Mouse (Mus musculus) c-Kit-negative CD71-positive TER-119-positive erythroid progenitor cells, embryonic 14.5 days (primary cell): ENCODE measurements around the gene Stk11ip.

Experiments used
- DNase-seq: peaks from one replicate; pipeline ENCODE4 v3.0.0-alpha.2; 2013; ENCODE audit warnings: low read depth, low spot score

The Stk11ip gene

DNA sequence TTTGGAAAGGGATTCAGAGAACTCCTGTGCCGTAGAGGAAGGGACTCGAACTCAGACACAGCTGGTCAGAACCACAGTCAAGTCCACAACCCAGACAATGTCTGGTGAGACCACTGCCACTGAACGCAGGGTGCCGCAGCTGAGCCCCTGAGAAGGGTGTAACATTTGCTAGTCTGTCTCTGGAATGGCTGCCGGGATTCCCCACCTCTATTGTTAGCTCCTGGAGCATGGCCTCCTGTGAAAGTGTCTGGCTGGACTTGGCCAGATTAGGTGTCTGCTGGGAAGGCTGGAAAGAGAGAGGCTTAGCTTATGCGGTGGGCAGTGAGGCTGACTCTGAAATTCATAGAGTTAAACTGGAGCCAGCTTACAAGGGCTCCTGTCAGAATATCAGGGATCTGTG lies 49.1 kb downstream of the Stk11ip start:
- no peak for DNase-seq

DNA sequence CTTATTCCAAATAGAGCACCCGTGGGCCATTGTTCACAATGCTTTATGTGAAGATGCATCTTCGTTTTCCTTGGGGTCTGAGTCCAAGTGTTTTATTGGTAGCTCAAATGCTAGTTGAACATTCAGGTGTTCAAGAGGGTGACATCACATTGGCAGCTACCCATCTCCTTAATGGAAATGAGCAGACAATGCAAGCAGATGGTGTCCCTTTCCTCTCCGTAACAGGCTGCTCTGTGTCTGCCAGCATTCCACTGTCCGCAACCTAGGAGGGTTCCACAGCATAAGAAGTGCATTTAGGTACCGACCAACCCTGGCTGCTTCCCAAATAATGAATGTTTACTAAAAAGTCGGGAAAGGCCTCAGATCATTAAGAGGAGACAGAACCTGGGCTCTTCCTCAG lies 51.4 kb downstream of the Stk11ip start:
- DNase-seq = no peak

DNA sequence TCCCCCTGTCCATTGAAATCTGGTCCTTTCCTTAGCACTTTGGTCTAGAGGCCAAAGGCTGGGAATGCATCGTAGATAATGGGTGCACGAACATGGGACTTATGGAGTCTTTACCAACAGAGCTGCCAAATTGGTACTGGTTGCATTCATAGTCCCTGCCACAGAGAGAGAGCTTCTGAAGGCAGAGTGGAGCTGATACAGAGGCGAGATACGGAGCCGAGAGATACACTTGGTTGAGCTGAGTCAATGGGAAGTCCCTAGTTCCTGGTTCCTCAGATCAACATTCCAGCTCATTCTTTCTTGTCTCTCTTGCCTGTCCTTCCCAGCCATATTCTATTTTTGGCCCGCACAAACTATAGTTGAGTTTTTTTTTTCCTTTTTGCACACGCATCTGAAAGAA lies 52.4 kb downstream of the Stk11ip start:
- no peak for DNase-seq

DNA sequence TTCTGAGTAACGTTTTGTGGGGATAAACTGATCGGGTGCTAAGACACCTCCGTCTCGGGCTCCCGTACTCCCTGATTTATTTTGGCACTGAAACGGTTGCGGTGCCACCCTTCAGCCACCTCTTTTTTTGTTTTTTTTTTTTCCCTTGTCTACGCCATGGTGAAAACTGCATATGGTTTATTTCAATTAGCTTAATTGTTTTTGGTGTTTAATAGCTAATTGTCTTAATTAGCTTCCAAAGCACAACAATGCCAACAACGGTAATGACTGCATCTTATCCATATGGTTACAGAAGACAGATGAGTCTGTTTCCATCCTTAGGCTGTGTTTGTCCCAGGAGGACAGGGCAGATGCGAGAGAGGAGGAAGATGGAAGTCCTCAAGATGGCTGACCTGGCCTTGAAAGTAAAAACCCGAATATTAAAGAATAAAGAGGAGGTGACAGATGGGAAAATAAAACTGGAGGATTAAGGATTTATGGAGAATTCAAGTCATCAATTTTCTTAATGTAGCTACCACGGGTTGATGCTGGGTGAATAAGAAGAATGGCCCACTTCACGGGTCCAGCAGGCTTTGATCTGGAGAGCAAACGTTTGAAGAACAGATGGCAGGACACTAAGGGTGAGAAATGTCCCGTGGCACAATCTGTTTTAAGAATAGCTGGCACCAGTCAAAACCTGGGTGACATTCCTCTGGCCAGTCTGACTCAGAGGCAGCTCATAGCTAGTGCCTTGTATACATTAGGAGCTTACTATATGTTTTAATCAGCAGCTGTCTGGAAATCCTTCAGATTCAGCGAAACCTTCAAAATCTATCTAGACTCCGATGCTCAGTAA lies 53.4 kb downstream of the Stk11ip start:
- DNase-seq = no peak

DNA sequence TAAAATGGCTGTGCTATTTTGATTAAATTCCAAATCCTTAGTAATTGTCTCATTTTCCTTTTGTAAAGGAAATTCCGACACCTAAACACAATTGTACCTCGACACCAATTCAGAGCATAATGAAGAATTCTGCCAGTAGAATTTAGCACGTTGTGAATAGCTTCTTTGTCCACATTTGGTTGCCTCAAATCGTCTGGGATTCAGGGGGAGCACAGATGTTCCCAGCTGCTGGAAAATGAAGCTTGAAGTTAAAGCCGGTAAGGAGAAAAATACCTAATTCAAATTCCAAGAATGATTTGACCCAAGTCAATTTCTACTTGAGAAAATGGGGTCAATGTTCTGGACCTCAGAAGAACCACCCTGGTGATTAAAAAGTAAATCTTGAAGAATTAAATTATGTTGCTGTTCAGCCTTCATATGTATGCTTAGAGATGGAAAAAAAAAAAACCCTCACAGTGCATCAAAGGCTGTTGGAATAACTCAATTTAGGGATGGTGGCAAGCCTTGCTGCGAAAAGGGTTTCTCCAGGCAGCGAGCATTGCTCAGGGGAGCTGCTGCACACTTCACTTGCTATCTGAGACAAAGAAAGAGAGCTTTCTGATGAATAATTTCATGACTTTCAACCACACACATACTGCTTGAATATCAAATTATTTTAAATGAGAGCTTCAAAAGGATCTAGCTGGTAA lies 60.8 kb downstream of the Stk11ip start:
- DNase-seq = no peak

DNA sequence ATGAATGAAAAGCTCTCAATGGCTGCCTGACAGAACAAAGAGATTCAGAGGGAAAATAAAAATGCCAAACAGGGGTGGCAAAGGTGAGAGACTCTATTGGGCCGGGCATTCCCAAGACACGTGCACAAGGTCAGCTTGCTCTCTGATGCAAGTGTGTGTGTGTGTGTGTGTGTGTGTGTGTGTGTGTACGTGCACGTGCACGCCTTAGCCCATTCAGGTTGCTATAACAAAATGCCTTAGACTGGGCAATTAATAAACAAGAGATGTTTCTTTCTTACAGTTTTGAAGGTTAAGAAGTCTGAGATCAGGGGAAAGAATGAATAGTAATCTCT lies 61.3 kb downstream of the Stk11ip start:
- no peak for DNase-seq

- no peak for DNase-seq
Measured at GRCm38 (mm10) chr1:75583034-75583433, 61.7 kb downstream of the Stk11ip start.

- no peak for DNase-seq
Measured at GRCm38 (mm10) chr1:75586791-75587190, 65.5 kb downstream of the Stk11ip start.
